Mouse (Mus musculus): ENCODE results near the gene Smad9.
A peak's percentile ranks its signal among the peaks of the same experiment; 100 is the strongest.
"Not testable (repeated sequence)": the region's sequence is repeated elsewhere in the genome, so short reads cannot be mapped to it uniquely, and the experiment has no call there.

Gene Smad9

DNA sequence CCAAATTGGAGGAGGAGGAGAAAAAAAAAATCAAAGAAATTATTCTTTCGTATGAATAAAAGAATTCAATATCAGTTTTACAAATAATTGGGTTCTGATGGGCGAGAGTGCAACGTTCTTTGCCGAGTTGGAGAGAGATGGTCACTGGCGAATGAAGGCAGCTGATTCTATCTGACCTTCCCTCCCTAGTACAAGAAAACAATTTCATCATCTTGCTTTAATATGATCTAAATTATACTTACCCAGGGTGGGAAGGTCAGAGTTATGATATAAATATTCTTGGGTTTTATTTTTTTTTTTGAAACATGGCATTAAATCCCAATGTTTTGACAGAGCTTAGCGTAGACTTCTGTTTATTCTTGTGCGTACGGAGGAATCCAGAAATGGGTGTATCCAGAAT, 2.1 kb downstream of the Smad9 start:
- DNase-seq (ENCODE audit: low spot score in 2 of 2) = no peak

- no peak for DNase-seq (ENCODE audit: low spot score in 2 of 2)
These were observed 3.8 kb downstream of the Smad9 start for GRCm38 (mm10) chr3:54759211-54759610.

DNA sequence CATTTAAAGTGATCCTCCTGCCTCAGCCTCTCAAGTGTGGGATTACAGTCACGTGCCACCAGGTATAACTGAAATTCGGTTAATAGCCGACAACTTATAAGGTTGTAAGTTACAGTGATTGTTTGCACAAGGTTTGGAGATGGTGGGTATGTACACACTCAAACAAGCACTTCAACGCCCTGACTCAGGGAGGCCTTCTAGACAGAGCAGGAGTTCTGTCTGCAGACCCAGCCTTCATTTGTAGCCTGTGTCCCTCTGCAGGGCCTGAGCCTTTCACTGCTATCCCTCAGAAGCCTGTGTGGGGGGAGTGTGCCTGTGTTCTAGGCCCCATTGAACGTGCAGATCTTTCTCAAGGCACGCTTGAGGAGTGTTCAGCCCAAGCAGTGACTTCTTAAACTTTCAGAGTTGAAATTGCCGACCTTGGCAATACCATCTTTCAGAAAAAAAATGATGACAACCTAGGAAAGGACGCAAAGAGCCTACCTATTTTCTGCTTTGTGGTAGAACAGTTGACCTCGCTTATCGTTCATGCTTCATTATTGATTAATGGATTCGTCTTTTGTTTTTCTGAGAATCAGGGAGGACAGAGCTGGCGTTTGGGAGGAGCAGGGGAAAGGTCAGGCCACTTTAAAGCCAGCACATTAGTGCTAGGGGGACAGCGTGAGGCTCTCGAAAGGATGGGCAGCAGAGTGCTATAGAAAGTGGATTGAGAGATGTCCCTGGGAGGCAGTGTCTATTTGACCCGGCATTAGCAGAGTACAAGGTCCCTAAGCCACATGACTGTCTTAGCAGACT, 5.1 kb downstream of the Smad9 start:
- DNase-seq (ENCODE audit: low spot score in 2 of 2) = no peak

DNA sequence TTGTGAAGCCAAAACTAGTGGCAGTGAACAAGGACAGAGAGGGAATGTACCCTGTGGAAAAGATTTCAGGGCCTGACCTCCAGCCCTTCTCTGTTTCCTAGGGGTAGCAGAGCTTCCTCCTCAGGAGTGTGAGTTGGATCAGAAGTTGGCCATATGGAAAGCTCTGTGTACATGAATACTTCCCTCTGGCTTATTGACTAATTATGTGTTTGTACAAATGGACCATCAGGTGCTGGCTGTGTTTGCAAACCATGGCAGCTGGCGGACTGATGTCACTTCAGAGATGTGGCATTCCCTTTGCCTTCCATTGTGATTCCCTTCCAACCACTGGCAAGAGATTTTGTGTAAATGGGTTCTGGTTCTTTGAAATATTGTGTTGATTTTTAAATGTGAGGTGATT, 5.9 kb downstream of the Smad9 start:
- no peak for DNase-seq (ENCODE audit: low spot score in 2 of 2)

- no peak for DNase-seq (ENCODE audit: low spot score in 2 of 2)
These were observed 9.0 kb downstream of the Smad9 start for GRCm38 (mm10) chr3:54764418-54764817.

DNA sequence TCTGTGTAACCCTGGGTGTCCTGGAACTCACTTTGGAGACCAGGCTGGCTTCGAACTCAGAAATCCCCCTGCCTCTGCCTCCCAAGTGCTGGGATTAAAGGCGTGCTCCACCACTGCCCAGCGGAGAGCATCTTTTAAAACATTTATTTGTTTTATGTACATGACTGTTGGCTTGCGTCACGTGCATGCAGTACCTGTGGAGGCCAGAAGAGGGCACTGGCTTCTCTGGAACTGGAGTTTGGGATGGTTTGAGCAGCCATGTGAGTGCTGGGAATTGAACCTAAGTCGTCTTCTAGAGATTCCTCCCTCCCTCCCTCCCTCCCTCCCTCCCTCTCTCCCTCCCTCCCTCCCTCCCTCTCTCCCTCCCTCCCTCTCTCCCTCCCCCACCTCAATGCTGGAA, 10.1 kb downstream of the Smad9 start:
- DNase-seq (ENCODE audit: low spot score in 2 of 2) = not testable (repeated sequence)

- DNase-seq (ENCODE audit: low spot score in 2 of 2) = no peak
These were observed 10.7 kb downstream of the Smad9 start for GRCm38 (mm10) chr3:54766034-54766433.

DNA sequence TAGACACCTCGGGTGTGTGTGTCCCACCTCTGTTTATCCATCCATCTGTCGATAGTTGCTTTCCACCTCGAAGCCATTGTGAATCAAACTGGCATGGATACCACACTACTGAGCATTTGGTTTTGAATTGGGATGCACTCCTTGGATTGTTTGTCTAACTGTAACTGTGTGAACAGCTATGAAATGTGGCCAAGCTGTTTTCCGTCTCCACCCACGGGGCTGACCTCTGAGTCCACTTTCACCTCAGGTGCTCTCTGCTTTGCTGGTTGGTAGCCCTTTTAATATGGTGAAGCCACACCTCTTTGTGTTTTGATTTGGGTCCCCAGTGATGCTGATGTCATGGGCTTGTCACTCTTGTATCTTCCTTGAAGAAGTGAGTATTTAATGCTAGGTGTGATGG, 11.4 kb downstream of the Smad9 start:
- no peak for DNase-seq (ENCODE audit: low spot score in 2 of 2)

DNA sequence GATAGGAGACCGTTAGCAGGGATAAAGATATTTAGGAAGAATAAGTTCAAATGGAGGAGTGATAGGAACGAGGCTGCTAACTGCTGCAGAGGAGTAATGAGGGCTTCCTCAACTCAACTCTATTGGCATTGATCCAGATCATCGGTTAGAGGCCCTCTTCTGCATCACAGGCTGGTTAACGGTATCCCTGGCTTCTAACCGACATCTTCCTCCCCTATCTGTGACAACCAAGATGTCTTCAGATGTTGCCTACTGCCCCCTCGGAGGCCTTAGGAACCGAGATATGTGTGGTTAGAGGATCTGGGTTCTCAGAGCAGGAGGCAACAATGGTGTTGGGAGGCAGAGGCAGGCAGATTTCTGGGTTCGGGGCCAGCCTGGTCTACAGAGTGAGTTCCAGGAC, 13.2 kb downstream of the Smad9 start:
- no peak for DNase-seq (ENCODE audit: low spot score in 2 of 2)

GRCm38 (mm10) chr3:54769349-54770275, 14.2 kb downstream of the Smad9 start:
- no peak for DNase-seq (ENCODE audit: low spot score in 2 of 2)

DNA sequence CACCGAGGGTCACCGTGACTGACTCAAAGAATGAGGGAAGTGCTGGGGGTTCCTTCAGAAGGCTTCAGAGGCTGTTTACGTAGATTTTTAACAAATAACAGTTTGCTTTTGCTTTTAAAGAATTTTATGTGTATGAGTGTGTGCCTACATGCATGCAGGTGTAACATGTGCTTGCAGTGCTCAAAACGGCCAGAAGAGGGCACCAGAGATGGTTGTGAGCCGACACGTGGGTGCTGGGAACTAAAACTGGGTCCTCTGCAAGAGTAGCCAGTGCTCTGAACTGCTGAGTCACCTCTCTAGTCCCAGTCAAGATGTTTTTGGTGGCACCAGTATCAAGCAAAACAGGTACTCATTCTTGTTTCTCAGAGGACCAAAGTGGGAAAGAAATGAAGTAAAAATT, 18.2 kb downstream of the Smad9 start:
- DNase-seq (ENCODE audit: low spot score in 2 of 2) = no peak

DNA sequence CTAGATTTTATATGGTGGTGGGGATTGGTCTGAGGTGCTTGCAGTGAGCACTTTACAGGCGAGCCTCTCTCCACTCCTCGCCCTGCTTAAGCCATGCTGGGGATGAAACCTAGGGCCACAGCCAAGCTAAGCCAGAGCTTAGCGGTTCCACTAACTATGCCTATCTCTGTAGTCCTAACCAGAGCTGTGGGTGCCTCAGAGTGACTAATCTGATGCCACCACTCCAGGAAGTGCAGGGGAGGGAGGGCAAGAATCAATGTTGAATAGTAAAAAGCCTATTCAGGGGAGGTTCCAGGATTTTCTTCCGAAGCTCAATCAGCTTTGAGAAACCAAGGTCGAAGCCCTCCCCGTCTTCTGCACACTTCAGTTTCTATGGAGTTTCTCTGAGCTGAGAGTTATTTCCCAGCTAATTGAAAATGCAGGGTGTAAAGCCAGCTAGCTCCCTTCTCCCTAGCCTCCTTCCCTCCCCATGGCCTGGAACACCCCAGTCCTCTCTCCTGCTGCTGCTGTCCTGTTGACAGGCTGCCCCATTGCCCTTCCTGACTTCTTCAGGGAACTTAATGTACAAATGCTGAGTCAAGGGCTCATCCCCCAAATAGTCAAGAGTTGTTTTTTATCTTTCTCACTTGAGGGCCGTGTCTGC, 20.7 kb downstream of the Smad9 start:
- no peak for DNase-seq (ENCODE audit: low spot score in 2 of 2)

DNA sequence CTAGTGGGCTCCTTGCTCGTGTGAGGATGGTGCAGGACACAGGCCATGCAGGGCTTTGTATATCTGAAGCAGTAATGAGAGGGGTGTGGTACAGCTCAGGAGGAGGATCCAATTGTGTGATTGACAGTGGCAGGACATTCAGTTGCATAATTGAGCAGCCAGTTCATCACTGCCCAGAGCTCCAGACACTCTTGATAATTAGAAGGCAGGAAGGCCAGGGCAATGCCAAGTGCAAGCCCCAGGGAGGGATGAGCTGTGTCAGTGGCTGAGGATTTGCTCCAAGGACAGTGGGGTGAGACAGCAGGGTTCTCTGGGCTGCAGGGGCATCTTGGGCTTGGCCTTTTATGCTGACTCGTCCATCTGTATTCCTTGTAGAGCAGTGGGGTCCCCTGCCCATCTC, 35.2 kb downstream of the Smad9 start:
- no peak for DNase-seq (ENCODE audit: low spot score in 2 of 2)

- DNase-seq (ENCODE audit: low spot score in 2 of 2) = no peak
These were observed 36.7 kb downstream of the Smad9 start for GRCm38 (mm10) chr3:54791822-54792677.

GRCm38 (mm10) chr3:54793762-54794161, 38.4 kb downstream of the Smad9 start:
- no peak for DNase-seq (ENCODE audit: low spot score in 2 of 2)

- DNase-seq (ENCODE audit: low spot score in 2 of 2) = no peak
These were observed 40.0 kb downstream of the Smad9 start for GRCm38 (mm10) chr3:54795379-54795778.

GRCm38 (mm10) chr3:54795806-54796205, 40.4 kb downstream of the Smad9 start:
- DNase-seq (ENCODE audit: low spot score in 2 of 2) = no peak

DNA sequence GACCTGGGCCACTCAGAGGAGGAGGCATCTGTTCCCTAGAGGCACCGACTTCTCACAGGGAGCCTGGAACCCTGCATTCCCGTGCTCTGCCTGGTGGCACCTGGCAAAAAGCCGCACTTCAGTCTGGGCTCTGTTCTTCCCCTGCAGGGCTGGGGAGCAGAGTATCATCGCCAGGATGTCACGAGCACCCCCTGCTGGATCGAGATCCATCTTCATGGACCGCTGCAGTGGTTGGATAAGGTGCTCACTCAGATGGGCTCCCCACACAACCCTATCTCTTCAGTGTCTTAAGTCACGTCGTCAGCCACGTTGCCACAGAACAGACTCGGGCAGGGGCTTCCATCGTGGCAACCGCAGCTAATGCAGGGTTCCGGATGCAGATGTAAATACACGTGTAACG, 41.8 kb downstream of the Smad9 start:
- DNase-seq (ENCODE audit: low spot score in 2 of 2) = peak in 1 of 2 experiments; percentile 12

GRCm38 (mm10) chr3:54803713-54804112, 48.3 kb downstream of the Smad9 start:
- DNase-seq (ENCODE audit: low spot score in 2 of 2) = no peak

DNA sequence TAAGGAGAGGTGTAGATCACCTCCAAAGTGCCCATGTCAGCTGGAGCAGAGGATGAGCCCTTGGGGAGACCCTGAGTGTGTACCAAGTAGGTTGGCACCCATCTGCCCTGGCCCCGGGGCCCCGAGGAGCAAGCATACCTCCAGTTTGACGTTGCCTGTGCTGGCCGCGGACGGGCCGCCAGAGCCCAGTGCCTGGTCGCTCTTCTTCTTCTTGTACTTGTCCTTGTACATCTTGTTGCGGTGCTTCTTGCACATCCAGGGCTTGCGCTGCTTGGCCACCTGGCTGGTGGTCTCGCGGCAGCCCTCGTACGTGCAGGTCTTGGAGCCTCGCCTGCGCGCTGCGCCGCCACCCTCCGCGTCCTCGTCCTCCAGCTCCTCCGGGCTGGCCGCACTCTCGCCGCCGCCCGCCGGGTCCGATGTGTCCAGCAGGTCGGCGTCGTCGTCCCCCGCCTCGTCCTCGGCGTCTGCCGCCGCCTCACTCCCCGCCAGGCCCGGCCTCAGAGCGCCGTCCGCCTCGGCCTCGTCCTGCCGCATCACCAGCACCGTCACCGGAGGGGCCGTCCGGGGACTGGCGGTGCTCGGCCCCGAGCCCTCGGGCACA, 51.8 kb downstream of the Smad9 start:
- DNase-seq (ENCODE audit: low spot score in 2 of 2) = peak; percentile 20 to 37

- DNase-seq (ENCODE audit: low spot score in 2 of 2) = peak; percentile 92
These were observed 52.4 kb downstream of the Smad9 start, which contains the start of gene Rfxap for GRCm38 (mm10) chr3:54807666-54808217. Rfxap (minus strand) TSS chr3:54807791.
